Mouse (Mus musculus) C2C12 (cell line): ENCODE results near the gene Samhd1.

Experiments used
- CEBPB ChIP-seq: IDR thresholded peaks from one replicate; pipeline ENCODE4 v1.6.1; 2011; ENCODE audit warnings: low read depth, mild to moderate bottlenecking, control low read depth, moderate library complexity
- CTCF ChIP-seq: IDR thresholded peaks from one replicate; pipeline ENCODE4 v1.5.1; 2011; ENCODE audit not compliant: control insufficient read depth, insufficient read depth, insufficient read length
- FOSL1 ChIP-seq: IDR thresholded peaks from one replicate; pipeline ENCODE4 v1.8.0; 2011; ENCODE audit warnings: mild to moderate bottlenecking, low read length; ENCODE audit not compliant: poor library complexity, insufficient read depth, severe bottlenecking
- MAX ChIP-seq: IDR thresholded peaks from one replicate; pipeline ENCODE4 v1.6.1; 2011; ENCODE audit warnings: mild to moderate bottlenecking, control low read depth
- MYOD1 ChIP-seq: IDR thresholded peaks from one replicate; pipeline ENCODE4 v1.6.1; 2011; ENCODE audit warnings: low read depth; ENCODE audit not compliant: control insufficient read depth, insufficient read length
- MYOG ChIP-seq: IDR thresholded peaks from one replicate; pipeline ENCODE4 v1.6.1; 2011; ENCODE audit not compliant: control insufficient read depth, insufficient read length; ENCODE audit errors: extremely low read depth
- USF1 ChIP-seq: IDR thresholded peaks from one replicate; pipeline ENCODE4 v1.6.1; 2011; ENCODE audit warnings: low read depth, mild to moderate bottlenecking, control low read depth, moderate library complexity

- TF ChIP-seq CTCF: no peak
- TF ChIP-seq FOSL1: no peak
- TF ChIP-seq MYOD1: no peak
- no peak for TF ChIP-seq USF1
- TF ChIP-seq MAX: no peak
- no peak for TF ChIP-seq CEBPB
- TF ChIP-seq MYOG: no peak
Observed at GRCm38 (mm10) chr2:157108236-157108635, 26.8 kb downstream of the Samhd1 start.
